Mouse (Mus musculus) hindbrain, embryonic 14.5 days (tissue): Measurements from ENCODE around the gene Eepd1. TPM values are rescaled to one million over a fixed set of nuclear protein-coding genes. Genes with fewer than 3 reads are reported as not detected.

Experiments used
- ATAC-seq: fragments of 200-750 bp; cut with Nextera tagmentation; 2 replicates; pipeline ENCODE4 v1.8.0; 2017; ENCODE audit warnings: moderate number of reproducible peaks, mild to moderate bottlenecking, moderate TSS enrichment, moderate library complexity; ENCODE audit not compliant: low FRiP score
- DNase-seq: peaks from one replicate; pipeline ENCODE4 v3.0.0-alpha.2; 2015; ENCODE audit warnings: low spot score
- H3K27ac ChIP-seq: fragments of 300-500 bp; sonication (generic); 2 replicates; pipeline ENCODE4 v1.5.1; 2014; ENCODE audit warnings: mild to moderate bottlenecking, moderate library complexity
- H3K27me3 ChIP-seq: fragments of 300-500 bp; sonication (generic); 2 replicates; pipeline ENCODE4 v1.6.1; 2014; ENCODE audit warnings: mild to moderate bottlenecking, low read length, mixed read lengths; ENCODE audit not compliant: control insufficient read depth, insufficient read depth
- H3K36me3 ChIP-seq: fragments of 300-500 bp; sonication (generic); replicated peaks from 2 replicates; pipeline ENCODE4 v1.6.1; 2014; ENCODE audit not compliant: control insufficient read depth, insufficient read depth
- H3K4me1 ChIP-seq: fragments of 300-500 bp; sonication (generic); replicated peaks from 2 replicates; pipeline ENCODE4 v1.6.1; 2014; ENCODE audit warnings: antibody characterized with exemption, low read length, mixed read lengths; ENCODE audit not compliant: control insufficient read depth, insufficient read depth
- H3K4me2 ChIP-seq: fragments of 300-500 bp; sonication (generic); replicated peaks from 2 replicates; pipeline ENCODE4 v1.6.1; 2014; ENCODE audit warnings: mild to moderate bottlenecking, moderate library complexity
- H3K4me3 ChIP-seq: fragments of 300-500 bp; sonication (generic); replicated peaks from 2 replicates; pipeline ENCODE4 v1.5.1; 2014; ENCODE audit warnings: mild to moderate bottlenecking, low read length
- H3K9ac ChIP-seq: fragments of 300-500 bp; sonication (generic); 2 replicates; pipeline ENCODE4 v1.6.1; 2014
- H3K9me3 ChIP-seq: fragments of 300-500 bp; sonication (generic); 2 replicates; pipeline ENCODE4 v1.6.1; 2016; ENCODE audit warnings: low read length; ENCODE audit not compliant: control insufficient read depth
- WGBS: fragments of 180-500 bp; shearing (Covaris S2); extraction: QIAGEN DNeasy Blood & Tissue Kit; methylation state at CpG from one replicate; pipeline ENCODE4 v1.1.7; 2014; 5-methylcytosine and 5-hydroxymethylcytosine counted together
- polyA plus RNA-seq: library from polyadenylated mRNA; unstranded; fragments of >200 nt; fragmentation: Nextera tagmentation; extraction: Ambion mirVana; gene quantifications from 2 replicates; pipeline ENCODE4 v1.2.1, GENCODE M21; 2014

Eepd1 gene
- polyA plus RNA-seq, 1 experiment from 2014 or later, result 8.8 TPM

- DNase-seq (no peak), ATAC-seq (no peak)
- Histone ChIP-seq H3K9me3 (no peaks in the 10 kb centered on the region), H3K4me2 (no peak overlapping the region), H3K27me3 (no peaks in the 10 kb centered on the region), H3K27ac (no peak overlapping the region), H3K4me1 (peaks cover 4% of the 10 kb centered on the region; the same call in 1 of the 2 replicates), H3K36me3 (no peaks in the 10 kb centered on the region), H3K9ac (no peak overlapping the region), H3K4me3 (no peak overlapping the region)
- WGBS, result 84% methylated on average over 9 of the region's 9 CpGs
Observed at GRCm38 (mm10) chr9:25486246-25486807, 5.0 kb downstream of the Eepd1 start.

DNA sequence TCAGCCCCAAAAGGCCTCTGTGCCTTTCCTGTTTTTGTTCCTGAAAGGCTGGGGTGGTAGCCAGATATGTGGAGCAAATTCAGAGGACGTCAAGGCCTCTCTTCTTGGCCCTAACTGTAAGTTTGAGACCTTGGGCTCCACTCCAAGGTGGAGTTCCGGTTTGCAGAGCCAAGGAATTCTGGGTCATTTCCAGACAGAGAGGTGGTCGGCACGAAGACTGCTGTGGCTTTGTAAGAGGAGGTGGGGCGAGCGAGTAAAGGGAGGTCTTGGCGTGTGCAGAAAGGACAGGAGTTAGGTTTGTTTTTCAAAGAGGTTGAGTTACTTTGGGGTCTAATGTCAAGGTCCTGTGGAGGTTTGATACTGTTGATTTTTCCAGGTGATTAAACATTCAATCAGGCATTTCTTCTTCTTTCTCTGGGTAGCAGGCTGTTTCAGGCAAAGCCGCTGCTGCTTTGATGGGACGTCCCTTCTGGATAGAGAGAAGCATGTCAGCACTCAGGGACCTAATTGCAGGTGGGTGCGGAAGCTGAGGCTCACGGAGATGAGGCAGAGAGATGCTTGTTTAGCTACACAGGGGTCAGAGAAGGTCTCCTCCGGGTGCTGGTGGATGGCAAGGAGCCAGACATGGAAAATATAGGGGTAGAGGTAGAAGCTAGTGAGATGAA is 6.2 kb downstream of the Eepd1 start:
- 54% methylated on average over 12 of the region's 12 CpGs for WGBS
- DNase-seq (peak; percentile 35), ATAC-seq (no peak)
- H3K36me3 ChIP-seq, result no peaks in the 10 kb centered on the region
- H3K27ac ChIP-seq, result no peak overlapping the region
- H3K27me3 ChIP-seq, result no peaks in the 10 kb centered on the region
- no peak overlapping the region for H3K4me3 ChIP-seq
- no peak overlapping the region for H3K4me2 ChIP-seq
- H3K9me3 ChIP-seq, result no peaks in the 10 kb centered on the region
- H3K9ac ChIP-seq, result no peak overlapping the region
- H3K4me1 ChIP-seq, result 0 out of 2 replicates have a peak, but pooled peaks cover 4% of the 10 kb centered on the region

DNA sequence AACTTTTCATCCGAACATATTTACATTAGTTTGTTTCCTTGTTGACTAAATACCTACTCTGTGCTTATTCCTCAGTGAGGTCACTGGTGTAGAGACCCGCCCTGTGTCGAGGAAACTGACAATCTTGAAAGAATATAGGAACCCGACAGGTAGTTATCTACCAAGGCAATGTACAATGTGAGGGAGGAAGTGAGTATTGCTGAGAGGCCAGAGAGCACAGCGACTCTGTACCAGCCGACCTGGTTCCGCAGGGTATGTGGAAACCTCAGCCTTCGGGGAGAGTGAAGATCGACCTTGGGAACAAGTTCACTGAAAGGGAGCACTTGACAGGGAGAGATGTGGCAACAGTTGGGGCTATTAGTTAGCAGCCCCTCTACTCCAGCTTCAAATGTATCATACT is 7.2 kb downstream of the Eepd1 start:
- no peak overlapping the region for H3K4me3 ChIP-seq
- 95% methylated on average over 9 of the region's 9 CpGs for WGBS
- 0 out of 2 replicates have a peak, but pooled peaks cover 4% of the 10 kb centered on the region for H3K4me1 ChIP-seq
- H3K27ac ChIP-seq, result no peak overlapping the region
- no peak overlapping the region for H3K9ac ChIP-seq
- ATAC-seq (no peak), DNase-seq (no peak)
- no peaks in the 10 kb centered on the region for H3K36me3 ChIP-seq
- H3K27me3 ChIP-seq, result no peaks in the 10 kb centered on the region
- H3K9me3 ChIP-seq, result no peaks in the 10 kb centered on the region
- H3K4me2 ChIP-seq, result no peak overlapping the region

DNA sequence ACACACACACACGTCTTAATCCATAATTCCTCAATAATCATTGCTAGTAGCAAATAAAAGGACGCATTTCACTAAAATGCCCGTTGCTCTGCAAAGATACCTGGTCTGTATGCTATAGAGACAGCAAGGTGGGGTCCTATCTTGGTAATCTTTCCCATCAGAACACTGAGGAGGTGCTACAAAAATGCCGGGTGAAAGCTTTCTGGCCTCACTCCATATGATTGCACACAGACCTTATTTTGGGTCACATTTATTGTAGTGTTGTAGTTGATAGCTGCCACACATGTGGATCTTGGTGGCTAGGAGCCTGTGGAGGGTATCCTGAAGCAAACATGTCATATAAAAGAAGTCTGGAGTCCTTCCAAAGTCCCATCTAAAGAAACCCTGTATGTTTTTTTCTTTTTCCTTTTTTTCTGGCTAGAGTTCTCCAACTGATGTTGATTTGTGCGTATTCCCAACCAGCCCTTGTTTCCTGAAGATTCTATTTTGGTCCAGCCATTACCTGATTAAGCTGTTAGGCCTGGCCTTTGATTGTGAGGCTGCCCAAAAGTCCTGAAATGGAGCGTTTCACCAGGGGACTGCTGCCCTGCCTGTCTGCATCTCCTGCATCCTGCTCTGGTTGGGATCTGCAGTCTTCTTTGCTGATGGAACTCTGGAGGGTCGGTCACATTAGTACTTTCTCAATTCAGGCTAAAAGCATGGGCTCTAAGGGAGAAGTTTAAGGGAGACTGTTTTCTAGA is 8.0 kb downstream of the Eepd1 start:
- Histone ChIP-seq H3K9me3 (no peaks in the 10 kb centered on the region), H3K4me3 (no peak overlapping the region), H3K27me3 (no peaks in the 10 kb centered on the region), H3K9ac (no peak overlapping the region), H3K4me1 (0 out of 2 replicates have a peak, but pooled peaks cover 3% of the 10 kb centered on the region), H3K4me2 (no peak overlapping the region), H3K27ac (no peak overlapping the region), H3K36me3 (no peaks in the 10 kb centered on the region)
- 90% methylated on average over 7 of the region's 7 CpGs for WGBS
- DNase-seq (no peak), ATAC-seq (no peak)

GRCm38 (mm10) chr9:25490278-25491145 is 9.2 kb downstream of the Eepd1 start:
- no peak for ATAC-seq

DNA sequence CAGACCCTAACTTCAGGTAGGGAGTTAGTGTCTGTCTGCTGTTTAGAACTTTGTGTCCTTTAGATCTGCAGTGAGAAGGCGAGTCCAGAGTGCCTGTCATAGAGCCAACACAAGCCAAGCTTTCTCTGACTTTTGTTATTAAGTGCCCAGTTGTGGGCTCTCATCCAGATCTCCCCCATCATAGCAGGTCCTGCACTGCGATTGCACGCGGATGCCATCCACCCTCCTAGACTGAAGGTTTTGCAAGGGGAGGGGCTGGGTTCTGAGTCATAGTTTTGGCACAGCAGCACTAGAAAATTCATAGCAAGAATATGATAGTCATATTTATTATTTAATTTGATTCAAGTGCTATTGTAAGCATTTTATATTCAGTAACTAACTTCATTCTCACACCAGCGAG is 12.6 kb downstream of the Eepd1 start:
- no peaks in the 10 kb centered on the region for H3K4me1 ChIP-seq
- H3K9ac ChIP-seq, result no peak overlapping the region
- ATAC-seq (no peak), DNase-seq (no peak)
- H3K4me2 ChIP-seq, result no peak overlapping the region
- no peak overlapping the region for H3K4me3 ChIP-seq
- no peaks in the 10 kb centered on the region for H3K36me3 ChIP-seq
- WGBS, result 91% methylated on average over 5 of the region's 5 CpGs
- no peak overlapping the region for H3K27ac ChIP-seq
- H3K27me3 ChIP-seq, result no peaks in the 10 kb centered on the region
- H3K9me3 ChIP-seq, result no peaks in the 10 kb centered on the region

More at GRCm38 (mm10) chr9:25490278-25491145, 9.2 kb downstream of the Eepd1 start:
- DNase-seq, result no peak
- Histone ChIP-seq H3K27ac (no peak overlapping the region), H3K9ac (no peak overlapping the region), H3K4me3 (no peak overlapping the region), H3K4me2 (no peak overlapping the region), H3K4me1 (no peaks in the 10 kb centered on the region), H3K36me3 (no peaks in the 10 kb centered on the region), H3K9me3 (no peaks in the 10 kb centered on the region), H3K27me3 (no peaks in the 10 kb centered on the region)
- 63% methylated on average over 13 of the region's 13 CpGs for WGBS

- H3K4me2 ChIP-seq, result no peak overlapping the region
- H3K9ac ChIP-seq, result no peak overlapping the region
- DNase-seq (no peak), ATAC-seq (no peak)
- H3K4me3 ChIP-seq, result no peak overlapping the region
- no peaks in the 10 kb centered on the region for H3K36me3 ChIP-seq
- H3K27ac ChIP-seq, result no peak overlapping the region
- H3K4me1 ChIP-seq, result no peaks in the 10 kb centered on the region
- H3K27me3 ChIP-seq, result no peaks in the 10 kb centered on the region
- H3K9me3 ChIP-seq, result no peaks in the 10 kb centered on the region
- WGBS, result 92% methylated on average over 10 of the region's 10 CpGs
Observed at GRCm38 (mm10) chr9:25495601-25496000, 14.3 kb downstream of the Eepd1 start.

DNA sequence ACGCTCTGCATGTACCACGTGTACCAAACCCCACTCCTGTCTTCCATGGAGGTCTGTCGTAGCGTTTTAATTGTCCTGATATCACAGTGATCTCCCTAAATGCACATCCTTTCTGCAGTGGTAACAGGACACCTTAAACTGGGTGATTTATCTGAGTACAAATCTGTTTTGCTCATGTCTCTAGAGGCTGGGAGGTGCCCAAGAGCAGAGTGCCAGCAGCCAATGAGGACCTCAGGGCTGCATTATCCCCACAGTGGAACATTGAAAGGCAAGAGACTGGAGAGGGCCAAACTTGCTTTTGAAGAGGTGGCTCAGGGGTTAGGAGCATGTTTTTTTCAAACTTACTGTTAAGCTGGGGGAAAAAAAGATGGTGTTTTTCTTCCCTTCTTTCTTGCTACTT is 14.8 kb downstream of the Eepd1 start:
- H3K9me3 ChIP-seq, result no peaks in the 10 kb centered on the region
- WGBS, result 89% methylated on average over 4 of the region's 4 CpGs
- H3K27ac ChIP-seq, result no peak overlapping the region
- H3K9ac ChIP-seq, result no peak overlapping the region
- ATAC-seq (no peak), DNase-seq (no peak)
- no peaks in the 10 kb centered on the region for H3K36me3 ChIP-seq
- no peak overlapping the region for H3K4me2 ChIP-seq
- no peaks in the 10 kb centered on the region for H3K4me1 ChIP-seq
- no peaks in the 10 kb centered on the region for H3K27me3 ChIP-seq
- no peak overlapping the region for H3K4me3 ChIP-seq

DNA sequence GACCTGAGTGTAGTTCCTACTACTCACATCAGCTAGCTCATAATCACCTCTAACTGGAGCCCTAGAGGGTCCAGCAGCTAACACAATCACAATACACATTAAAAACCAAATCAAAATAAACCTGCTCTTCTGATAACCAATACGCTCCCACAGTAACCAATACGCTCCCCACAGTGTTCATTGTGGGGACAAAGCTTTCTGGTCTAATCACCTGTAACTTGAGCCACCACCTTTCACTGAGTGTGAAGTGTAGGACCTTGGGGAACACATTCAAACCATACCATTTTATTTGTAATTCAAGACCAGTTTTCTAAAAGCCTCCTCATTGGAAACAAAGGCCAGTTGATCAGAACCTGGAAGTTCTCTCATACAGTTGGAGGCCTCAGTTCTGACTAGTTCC is 15.4 kb downstream of the Eepd1 start:
- ATAC-seq (no peak), DNase-seq (no peak)
- Histone ChIP-seq H3K27me3 (no peaks in the 10 kb centered on the region), H3K4me1 (no peaks in the 10 kb centered on the region), H3K4me2 (no peak overlapping the region), H3K9me3 (no peaks in the 10 kb centered on the region), H3K36me3 (no peaks in the 10 kb centered on the region), H3K4me3 (no peak overlapping the region), H3K27ac (no peak overlapping the region), H3K9ac (no peak overlapping the region)
- 98% methylated on average over 2 of the region's 2 CpGs for WGBS
